Mouse (Mus musculus) lung, embryonic 14.5 days (tissue): ENCODE data around the gene Poln. TPM values are rescaled to one million over a fixed set of nuclear protein-coding genes. Genes with fewer than 3 reads are reported as not detected.

ENCODE experiments used
- ATAC-seq: fragments of 200-750 bp; cut with Nextera tagmentation; 2 replicates; pipeline ENCODE4 v1.8.0; 2017; ENCODE audit warnings: mild to moderate bottlenecking, moderate TSS enrichment, moderate library complexity; ENCODE audit not compliant: insufficient read depth
- DNase-seq: peaks from one replicate; pipeline ENCODE4 v3.0.0-alpha.2; 2015
- H3K27ac ChIP-seq: fragments of 300-500 bp; sonication (generic); 2 replicates; pipeline ENCODE4 v1.5.1; 2014; ENCODE audit warnings: low read depth, mild to moderate bottlenecking, moderate library complexity
- H3K27me3 ChIP-seq: fragments of 300-500 bp; sonication (generic); 2 replicates; pipeline ENCODE4 v1.6.1; 2014; ENCODE audit warnings: low read length, control low read depth; ENCODE audit not compliant: insufficient read depth
- H3K36me3 ChIP-seq: fragments of 300-500 bp; sonication (generic); 2 replicates; pipeline ENCODE4 v1.6.1; 2014; ENCODE audit warnings: control low read depth; ENCODE audit not compliant: insufficient read depth
- H3K4me1 ChIP-seq: fragments of 300-500 bp; sonication (generic); 2 replicates; pipeline ENCODE4 v1.6.1; 2014; ENCODE audit warnings: antibody characterized with exemption, control low read depth; ENCODE audit not compliant: insufficient read depth
- H3K4me2 ChIP-seq: fragments of 300-500 bp; sonication (generic); 2 replicates; pipeline ENCODE4 v1.6.1; 2014; ENCODE audit warnings: mild to moderate bottlenecking
- H3K4me3 ChIP-seq: fragments of 300-500 bp; sonication (generic); 2 replicates; pipeline ENCODE4 v1.5.1; 2014; ENCODE audit warnings: low read depth, low read length
- H3K9ac ChIP-seq: fragments of 300-500 bp; sonication (generic); 2 replicates; pipeline ENCODE4 v1.6.1; 2014
- H3K9me3 ChIP-seq: fragments of 300-500 bp; sonication (generic); 2 replicates; pipeline ENCODE4 v1.6.1; 2016; ENCODE audit warnings: low read depth, low read length, control low read depth
- CTCF ChIP-seq: IDR thresholded peaks from 2 replicates; pipeline ENCODE4 v1.5.1; 2016; ENCODE audit warnings: antibody characterized with exemption, low read depth
- WGBS: fragments of 180-500 bp; shearing (Covaris S2); extraction: QIAGEN DNeasy Blood & Tissue Kit; methylation state at CpG from one replicate; pipeline ENCODE4 v1.1.7; 2014; 5-methylcytosine and 5-hydroxymethylcytosine counted together
- polyA plus RNA-seq: library from polyadenylated mRNA; unstranded; fragments of >200 nt; fragmentation: Nextera tagmentation; extraction: Ambion mirVana; gene quantifications from 2 replicates; pipeline ENCODE4 v1.2.1, GENCODE M21; 2014

Gene Poln
- polyA plus RNA-seq, 1 experiment from 2014 or later, result 1.2 TPM

DNA sequence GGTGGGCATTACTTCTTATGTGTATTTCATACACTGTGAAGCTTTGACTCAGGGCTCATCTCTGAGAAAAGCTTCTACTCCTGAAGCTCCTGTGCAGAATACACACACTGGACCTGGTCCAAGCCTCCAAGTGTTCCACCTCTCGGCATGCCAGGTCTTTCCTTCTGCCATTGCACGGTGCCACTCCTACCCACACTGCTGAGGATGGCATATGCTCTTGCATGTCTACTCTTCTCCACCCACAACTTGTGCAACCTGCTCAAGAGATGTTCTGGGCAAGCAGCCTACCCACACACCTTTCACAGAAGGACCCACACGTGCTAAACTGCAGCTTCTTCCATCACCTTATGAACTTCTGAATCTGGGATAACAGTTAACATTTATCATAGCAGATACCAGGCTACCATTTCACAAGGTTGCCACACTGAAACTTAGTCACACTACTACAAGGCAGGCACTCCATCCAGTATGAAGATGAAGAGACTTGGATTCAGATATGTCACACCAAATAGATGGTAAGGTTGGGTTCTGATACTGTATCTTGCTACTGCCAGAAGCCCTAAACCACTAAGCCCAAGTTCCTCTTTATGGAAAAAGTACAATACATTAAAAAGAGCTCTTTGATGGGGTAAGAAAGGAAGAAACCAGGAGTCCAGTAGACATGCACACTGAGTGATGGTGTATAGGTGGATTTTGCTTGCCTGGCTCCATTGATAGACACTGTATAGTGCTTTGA lies 50.0 kb downstream of the Poln start:
- Histone ChIP-seq H3K9ac (no peak overlapping the region), H3K36me3 (no peaks in the 10 kb centered on the region), H3K4me1 (no peaks in the 10 kb centered on the region), H3K27me3 (no peaks in the 10 kb centered on the region), H3K4me3 (no peak overlapping the region), H3K27ac (no peak overlapping the region), H3K4me2 (no peak overlapping the region), H3K9me3 (no peaks in the 10 kb centered on the region)
- no peak for ATAC-seq
- DNase-seq, result no peak
- TF ChIP-seq CTCF, result no peak
- 75% methylated on average over 3 of the region's 3 CpGs for WGBS

DNA sequence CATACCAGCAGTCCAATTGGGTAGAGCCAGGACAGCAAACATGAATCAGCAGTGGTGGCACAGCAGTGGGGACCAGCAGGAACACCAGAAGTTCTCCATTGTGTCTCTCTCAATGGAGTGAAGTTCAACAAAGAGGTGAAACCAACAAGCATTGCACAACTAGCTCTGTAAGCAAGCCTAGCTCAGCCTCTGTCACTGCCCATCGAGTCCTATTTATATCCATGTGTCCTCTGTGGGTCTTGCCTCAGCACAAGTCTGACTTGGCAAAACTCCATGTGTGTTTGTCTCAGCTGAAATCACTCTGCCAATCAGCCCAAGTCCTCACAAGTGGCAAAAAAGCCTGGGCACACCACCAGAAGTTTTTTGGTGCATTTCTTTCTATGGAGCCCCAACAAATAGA lies 63.6 kb downstream of the Poln start:
- Histone ChIP-seq H3K4me2 (no peak overlapping the region), H3K9me3 (no peaks in the 10 kb centered on the region), H3K36me3 (no peaks in the 10 kb centered on the region), H3K27me3 (no peaks in the 10 kb centered on the region), H3K27ac (no peak overlapping the region), H3K9ac (no peak overlapping the region), H3K4me3 (no peak overlapping the region), H3K4me1 (no peaks in the 10 kb centered on the region)
- ATAC-seq, result no peak
- 57% methylated on average over 1 of the region's 1 CpGs for WGBS
- TF ChIP-seq CTCF, result no peak
- peak; percentile 15 for DNase-seq

DNA sequence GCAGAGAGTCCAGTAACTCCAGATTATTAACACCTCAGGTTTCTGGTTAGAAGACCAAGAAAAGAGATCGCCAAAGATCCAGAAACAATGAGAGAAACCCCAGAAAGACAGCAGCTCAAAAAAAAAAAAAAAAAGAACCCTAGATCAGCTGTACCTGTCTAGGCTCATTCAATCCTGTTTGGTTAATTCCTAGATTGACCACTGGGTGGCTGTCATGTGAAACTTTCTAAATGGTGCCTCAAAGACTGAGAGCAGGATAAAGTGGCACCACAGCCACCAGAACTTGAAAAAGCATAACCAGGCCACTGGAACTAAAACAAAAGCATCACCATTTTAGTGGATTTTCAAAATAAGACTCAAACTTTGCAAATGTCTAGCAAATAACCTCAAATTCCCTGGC lies 71.9 kb downstream of the Poln start:
- Histone ChIP-seq H3K27ac (no peak overlapping the region), H3K4me1 (no peaks in the 10 kb centered on the region), H3K9me3 (no peaks in the 10 kb centered on the region), H3K36me3 (no peaks in the 10 kb centered on the region), H3K27me3 (no peaks in the 10 kb centered on the region), H3K4me2 (no peak overlapping the region), H3K4me3 (no peak overlapping the region), H3K9ac (no peak overlapping the region)
- 18% methylated on average over 1 of the region's 1 CpGs for WGBS
- TF ChIP-seq CTCF, result peak; percentile 68
- peak; percentile 78 for DNase-seq
- no peak for ATAC-seq

DNA sequence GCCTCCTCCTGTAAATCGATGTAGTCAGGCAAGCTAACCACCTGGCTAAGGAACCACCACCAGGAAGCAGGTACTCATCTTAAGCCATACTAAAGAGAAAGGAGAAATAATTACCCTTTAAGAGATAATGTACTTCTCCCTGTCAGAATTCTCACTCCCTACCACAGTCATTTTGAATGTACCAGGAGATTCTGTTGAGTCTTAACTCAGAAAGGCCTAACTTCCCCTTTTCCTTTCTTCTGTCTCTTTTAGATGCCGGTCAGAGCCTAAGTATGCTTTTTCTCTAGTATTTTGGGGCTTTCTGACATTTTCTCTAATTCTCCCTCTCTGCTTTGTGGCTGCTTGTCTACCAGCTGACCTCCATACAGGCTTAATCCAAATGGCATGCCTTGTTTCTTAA lies 76.2 kb downstream of the Poln start:
- 90% methylated on average over 2 of the region's 2 CpGs for WGBS
- H3K4me1 ChIP-seq, result no peaks in the 10 kb centered on the region
- ATAC-seq, result no peak
- no peak for TF ChIP-seq CTCF
- H3K9me3 ChIP-seq, result no peaks in the 10 kb centered on the region
- no peak overlapping the region for H3K9ac ChIP-seq
- H3K4me3 ChIP-seq, result no peak overlapping the region
- no peak overlapping the region for H3K27ac ChIP-seq
- no peaks in the 10 kb centered on the region for H3K36me3 ChIP-seq
- H3K27me3 ChIP-seq, result no peaks in the 10 kb centered on the region
- DNase-seq, result no peak
- H3K4me2 ChIP-seq, result no peak overlapping the region

DNA sequence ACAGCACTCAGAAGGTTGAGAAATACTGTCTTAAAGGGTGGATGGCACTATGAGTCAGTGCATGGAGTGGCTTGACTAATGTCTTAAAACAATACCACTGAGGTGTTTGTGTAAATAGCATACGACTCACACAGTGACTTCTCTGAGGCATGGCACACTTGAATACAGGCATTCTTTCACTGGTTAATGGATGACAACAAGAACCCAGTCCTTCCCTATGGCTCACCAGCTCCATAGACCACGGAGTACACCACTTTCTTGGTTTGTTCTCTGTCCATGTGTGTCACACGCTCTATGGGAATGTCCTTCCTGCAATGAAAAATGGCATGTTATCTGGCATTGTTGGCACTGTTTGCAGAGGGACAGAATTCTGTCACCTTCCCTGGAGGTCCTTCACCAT lies 136.7 kb downstream of the Poln start:
- TF ChIP-seq CTCF, result no peak
- Histone ChIP-seq H3K9me3 (no peaks in the 10 kb centered on the region), H3K4me1 (no peaks in the 10 kb centered on the region), H3K4me3 (no peak overlapping the region), H3K27ac (no peak overlapping the region), H3K9ac (no peak overlapping the region), H3K4me2 (no peak overlapping the region), H3K27me3 (no peaks in the 10 kb centered on the region), H3K36me3 (no peaks in the 10 kb centered on the region)
- no peak for DNase-seq
- no peak for ATAC-seq
- 54% methylated on average over 3 of the region's 3 CpGs for WGBS

DNA sequence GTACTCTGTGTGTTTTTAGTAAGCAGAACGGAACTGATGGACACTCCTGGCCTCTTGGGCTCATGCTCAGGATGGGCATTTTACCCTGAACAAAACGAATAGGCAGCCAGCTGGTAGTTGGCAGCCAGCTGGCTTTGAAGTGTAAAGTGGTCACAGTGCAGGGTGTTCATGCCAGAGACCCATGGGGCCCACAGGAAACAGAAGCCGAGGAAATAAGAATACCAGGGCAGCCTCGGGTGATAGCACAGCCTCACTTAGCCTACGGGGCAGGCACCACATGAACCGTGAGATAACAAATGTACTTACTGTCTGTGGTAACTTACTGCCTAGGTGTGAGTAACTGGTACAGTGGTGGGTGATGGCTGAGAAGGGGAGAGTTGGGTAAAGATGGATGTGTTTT lies 138.2 kb downstream of the Poln start:
- 63% methylated on average over 6 of the region's 6 CpGs for WGBS
- no peaks in the 10 kb centered on the region for H3K27me3 ChIP-seq
- H3K9me3 ChIP-seq, result no peaks in the 10 kb centered on the region
- H3K4me1 ChIP-seq, result no peaks in the 10 kb centered on the region
- H3K27ac ChIP-seq, result no peak overlapping the region
- no peak for ATAC-seq
- no peak overlapping the region for H3K4me2 ChIP-seq
- H3K4me3 ChIP-seq, result no peak overlapping the region
- H3K36me3 ChIP-seq, result no peaks in the 10 kb centered on the region
- no peak for DNase-seq
- TF ChIP-seq CTCF, result no peak
- H3K9ac ChIP-seq, result no peak overlapping the region

DNA sequence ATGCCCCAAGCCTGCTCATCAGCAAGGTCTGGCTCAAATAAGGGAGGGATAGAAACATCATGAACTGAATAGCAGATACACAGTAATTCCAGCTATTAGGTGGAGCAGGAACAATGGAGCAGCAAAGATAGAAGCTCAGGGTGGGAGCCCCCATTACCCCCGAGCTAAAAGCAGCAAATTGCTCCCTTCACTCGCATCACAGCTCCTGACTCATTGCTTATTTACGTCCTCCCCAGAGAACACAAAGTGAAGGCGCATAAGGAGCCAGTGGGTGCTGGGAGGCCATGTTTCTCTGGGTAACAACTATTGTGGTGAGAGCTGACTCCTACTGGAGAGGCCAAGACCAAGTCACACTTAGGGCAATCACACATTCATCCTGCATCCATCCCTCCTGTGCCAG lies 139.1 kb downstream of the Poln start:
- H3K4me1 ChIP-seq, result no peaks in the 10 kb centered on the region
- no peak overlapping the region for H3K27ac ChIP-seq
- no peaks in the 10 kb centered on the region for H3K27me3 ChIP-seq
- ATAC-seq (no peak), DNase-seq (no peak)
- TF ChIP-seq CTCF, result no peak
- no peaks in the 10 kb centered on the region for H3K36me3 ChIP-seq
- H3K4me2 ChIP-seq, result no peak overlapping the region
- no peak overlapping the region for H3K4me3 ChIP-seq
- 75% methylated on average over 4 of the region's 4 CpGs for WGBS
- H3K9ac ChIP-seq, result no peak overlapping the region
- no peaks in the 10 kb centered on the region for H3K9me3 ChIP-seq

DNA sequence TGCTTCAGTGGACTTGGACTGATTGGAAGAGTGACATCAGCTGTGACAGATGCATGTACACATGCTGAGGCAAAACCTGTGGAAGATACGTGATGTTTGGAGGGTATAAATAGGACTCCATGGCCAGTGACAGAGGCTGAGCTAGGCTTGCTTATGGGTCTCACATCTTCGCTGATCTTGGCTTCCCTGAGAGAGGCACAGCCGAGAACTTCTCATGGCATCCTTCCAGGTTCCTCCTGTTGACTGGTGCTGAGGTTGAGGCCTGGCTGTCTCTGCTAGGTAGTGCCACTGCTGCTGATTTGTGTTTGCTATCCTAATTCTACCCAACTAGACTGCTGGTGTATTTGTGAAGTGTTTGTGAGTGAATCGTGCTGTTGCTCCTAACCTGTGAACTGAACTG lies 150.3 kb downstream of the Poln start:
- Histone ChIP-seq H3K4me2 (no peak overlapping the region), H3K36me3 (no peaks in the 10 kb centered on the region), H3K9ac (no peak overlapping the region), H3K4me1 (no peaks in the 10 kb centered on the region), H3K9me3 (no peaks in the 10 kb centered on the region), H3K27me3 (no peaks in the 10 kb centered on the region), H3K27ac (no peak overlapping the region), H3K4me3 (no peak overlapping the region)
- TF ChIP-seq CTCF, result no peak
- WGBS, result 69% methylated on average over 4 of the region's 4 CpGs
- no peak for DNase-seq
- no peak for ATAC-seq
